Mouse (Mus musculus) G1E (cell line): ENCODE results near the gene Abr. TPM values are rescaled to one million over a fixed set of nuclear protein-coding genes. Genes with fewer than 3 reads are reported as not detected.

ENCODE experiments used
- ATAC-seq: 2 replicates; pipeline ENCODE4 v1.8.0; 2016; ENCODE audit warnings: mild to moderate bottlenecking; ENCODE audit not compliant: insufficient number of reproducible peaks, poor library complexity, low FRiP score, severe bottlenecking; ENCODE audit errors: extremely low read depth
- DNase-seq: peaks from one replicate; pipeline ENCODE4 v3.0.0; 2012; ENCODE audit warnings: low spot score
- H3K27me3 ChIP-seq: 2 replicates; pipeline ENCODE4 v1.6.1; 2012; ENCODE audit warnings: mild to moderate bottlenecking, low read length, inconsistent platforms; ENCODE audit not compliant: insufficient read depth
- H3K36me3 ChIP-seq: replicated peaks from 2 replicates; pipeline ENCODE3; 2012; ENCODE audit warnings: mild to moderate bottlenecking, inconsistent platforms
- H3K4me1 ChIP-seq: 2 replicates; pipeline ENCODE4 v1.6.1; 2012; ENCODE audit warnings: low read depth, low read length, inconsistent platforms, mixed read lengths; ENCODE audit not compliant: insufficient read depth
- H3K4me3 ChIP-seq: 2 replicates; pipeline ENCODE4 v1.5.1; 2012; ENCODE audit warnings: low read depth, mild to moderate bottlenecking, inconsistent platforms, low read length, moderate library complexity, mixed read lengths
- H3K9me3 ChIP-seq: replicated peaks from 2 replicates; pipeline ENCODE4 v1.6.1; 2012; ENCODE audit warnings: inconsistent platforms
- CTCF ChIP-seq: IDR thresholded peaks from 2 replicates; pipeline ENCODE4 v1.5.1; 2012; ENCODE audit warnings: low read depth, low read length, inconsistent platforms, mixed read lengths
- GATA1 ChIP-seq: IDR thresholded peaks from 2 replicates; pipeline ENCODE4 v1.6.1; 2012; ENCODE audit warnings: borderline replicate concordance, low read length, inconsistent platforms, mixed read lengths
- GATA2 ChIP-seq: IDR thresholded peaks from 2 replicates; pipeline ENCODE4 v1.6.1; 2012; ENCODE audit warnings: low read depth, low read length, inconsistent platforms, borderline replicate concordance
- POLR2AphosphoS5 ChIP-seq: IDR thresholded peaks from 2 replicates; pipeline ENCODE4 v1.6.1; 2012; ENCODE audit warnings: low read depth, low read length, inconsistent platforms; ENCODE audit not compliant: insufficient replicate concordance
- TAL1 ChIP-seq: conservative IDR thresholded peaks from 2 replicates; pipeline ENCODE4 v1.6.1; 2012; ENCODE audit warnings: low read depth, low read length, inconsistent platforms, mixed read lengths
- polyA plus RNA-seq: library from polyadenylated mRNA; stranded (reverse); fragments of >175 nt; gene quantifications from 2 replicates; pipeline ENCODE4 v1.2.3, GENCODE M21; 2012
- total RNA-seq, 2 experiments: library from RNA; stranded (forward) in 1 of 2; stranded (reverse) in 1 of 2; fragments of 200-1000 nt in 1 of 2; fragments of >200 nt in 1 of 2; fragmentation: Nextera tagmentation in 1 of 2; gene quantifications; 2 replicates each; pipeline ENCODE4 v1.2.3; 2014 to 2017

Gene Abr
- total and polyA plus RNA-seq, 3 experiments = 0.82 TPM; not detected in 2

GRCm38 (mm10) chr11:76572820-76573385 is 49.2 kb downstream of the Abr start:
- no peaks in the 10 kb centered on the region for H3K36me3 ChIP-seq
- no peaks in the 10 kb centered on the region for H3K4me1 ChIP-seq
- H3K27me3 ChIP-seq = peaks cover 33% of the 10 kb centered on the region
- H3K4me3 ChIP-seq = no peak overlapping the region
- DNase-seq = no peak
- no peak for ATAC-seq
- no peak for TF ChIP-seq GATA1
- no peaks in the 10 kb centered on the region for H3K9me3 ChIP-seq

- no peaks in the 10 kb centered on the region for H3K4me1 ChIP-seq
- DNase-seq (no peak), ATAC-seq (no peak)
- peaks cover 32% of the 10 kb centered on the region for H3K27me3 ChIP-seq
- no peak overlapping the region for H3K4me3 ChIP-seq
- TF ChIP-seq TAL1 = no peak
- TF ChIP-seq GATA2 = no peak
- TF ChIP-seq POLR2AphosphoS5 = no peak
- no peak for TF ChIP-seq GATA1
- TF ChIP-seq CTCF = no peak
- H3K9me3 ChIP-seq = no peaks in the 10 kb centered on the region
- no peaks in the 10 kb centered on the region for H3K36me3 ChIP-seq
These were observed 50.5 kb downstream of the Abr start for GRCm38 (mm10) chr11:76571613-76571929.

DNA sequence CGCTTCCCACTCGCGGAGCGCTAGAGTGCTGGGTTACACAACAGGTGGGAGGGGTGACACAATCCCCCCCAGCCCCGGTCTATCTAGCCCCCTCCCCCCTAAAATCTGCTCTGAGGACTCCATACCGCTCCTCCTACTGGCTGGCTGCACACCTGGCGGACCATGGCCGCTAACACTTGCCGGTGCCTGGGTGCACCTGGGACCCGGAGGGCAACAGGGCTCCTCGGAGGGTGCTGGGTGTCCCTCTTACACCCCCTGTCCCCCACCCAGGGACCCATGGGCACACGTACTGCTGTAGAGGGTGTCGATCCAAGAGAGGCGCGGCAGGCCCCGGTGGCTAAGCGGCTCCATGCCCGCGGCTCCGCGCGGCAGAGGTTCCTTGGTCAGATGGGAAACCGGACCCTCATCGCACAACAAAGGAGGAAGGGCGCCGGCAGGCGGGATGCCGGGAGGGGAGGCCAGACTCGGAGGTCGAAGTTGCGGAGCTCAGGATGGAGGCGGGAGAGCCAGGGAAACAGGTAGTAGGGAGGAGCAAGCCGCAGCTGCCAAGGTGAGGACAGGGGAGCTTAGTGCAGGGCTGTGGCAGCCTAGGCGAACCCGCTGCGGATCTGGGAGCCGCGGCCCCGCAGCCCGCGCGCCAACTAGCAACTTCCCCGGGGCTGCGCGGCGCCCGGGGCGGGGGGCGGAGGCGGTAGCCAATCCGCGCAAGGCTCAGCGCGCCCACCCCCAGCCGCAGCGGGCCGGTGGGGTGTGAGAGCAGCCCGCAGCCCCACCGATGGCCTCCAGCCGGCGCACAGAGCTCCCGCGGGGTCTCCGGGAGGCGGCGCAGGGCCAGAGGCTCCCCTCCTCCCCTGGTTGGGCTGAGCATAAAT is 51.1 kb downstream of the Abr start:
- ATAC-seq = no peak
- Histone ChIP-seq H3K36me3 (no peaks in the 10 kb centered on the region), H3K9me3 (no peaks in the 10 kb centered on the region), H3K4me3 (no peak overlapping the region), H3K4me1 (no peaks in the 10 kb centered on the region), H3K27me3 (peaks cover 32% of the 10 kb centered on the region)
- TF ChIP-seq POLR2AphosphoS5 (no peak), GATA2 (no peak), CTCF (no peak), TAL1 (no peak), GATA1 (no peak)
- no peak for DNase-seq

DNA sequence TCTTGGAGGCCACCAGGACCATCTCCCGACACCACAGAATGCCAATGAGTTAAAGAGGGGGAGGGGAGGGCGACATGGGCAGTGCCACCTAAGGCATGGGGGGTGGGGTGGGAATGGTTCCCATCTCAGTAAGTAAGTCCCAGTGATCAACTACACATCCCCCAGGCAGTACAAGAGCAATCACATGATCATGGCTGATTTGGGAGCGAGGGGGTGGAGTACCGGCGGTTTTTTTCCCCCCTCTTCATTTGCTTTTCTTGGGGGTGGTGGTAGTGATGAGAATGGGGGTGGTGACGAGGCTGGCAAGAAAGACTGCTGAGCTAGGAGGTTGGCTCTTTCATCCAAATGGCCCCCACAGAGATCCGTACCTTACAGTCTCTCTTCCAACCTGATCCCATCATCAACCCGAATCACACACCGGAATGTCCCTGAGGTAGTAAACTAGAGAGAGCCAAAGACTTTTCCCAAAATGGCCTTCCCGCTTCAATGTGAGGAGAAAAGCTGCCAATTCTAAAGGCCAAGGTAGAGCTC is 51.8 kb downstream of the Abr start:
- peaks cover 32% of the 10 kb centered on the region for H3K27me3 ChIP-seq
- no peak for ATAC-seq
- DNase-seq = no peak
- H3K4me1 ChIP-seq = no peaks in the 10 kb centered on the region
- no peak for TF ChIP-seq TAL1
- H3K4me3 ChIP-seq = no peak overlapping the region
- H3K9me3 ChIP-seq = no peaks in the 10 kb centered on the region
- no peaks in the 10 kb centered on the region for H3K36me3 ChIP-seq

GRCm38 (mm10) chr11:76569436-76569835 is 52.7 kb downstream of the Abr start:
- ATAC-seq (no peak), DNase-seq (no peak)
- TF ChIP-seq TAL1 (no peak), CTCF (no peak), GATA2 (no peak), GATA1 (no peak), POLR2AphosphoS5 (no peak)
- H3K4me3 ChIP-seq = no peak overlapping the region
- H3K9me3 ChIP-seq = no peaks in the 10 kb centered on the region
- H3K4me1 ChIP-seq = no peaks in the 10 kb centered on the region
- H3K27me3 ChIP-seq = peaks cover 32% of the 10 kb centered on the region
- no peaks in the 10 kb centered on the region for H3K36me3 ChIP-seq

DNA sequence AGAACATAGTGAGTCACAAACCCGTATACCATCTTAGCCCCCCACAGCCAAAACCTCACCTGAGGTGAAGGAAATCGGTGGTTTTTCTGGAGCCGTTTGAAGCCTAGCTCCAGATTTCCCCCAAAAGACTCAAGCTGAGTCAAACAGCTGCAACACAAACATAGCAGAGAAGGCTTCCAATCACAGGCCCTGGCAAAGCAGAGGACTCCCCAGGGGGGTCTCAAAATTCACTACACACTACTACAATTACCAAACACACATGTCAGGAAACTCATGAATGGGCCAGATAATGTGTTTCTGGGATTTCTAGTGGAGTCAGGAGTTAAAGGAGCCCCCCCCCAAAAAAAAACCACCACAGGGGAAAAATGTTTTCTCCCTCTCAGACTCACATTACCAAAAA is 56.0 kb downstream of the Abr start:
- H3K4me1 ChIP-seq = no peaks in the 10 kb centered on the region
- ATAC-seq = no peak
- no peaks in the 10 kb centered on the region for H3K9me3 ChIP-seq
- no peaks in the 10 kb centered on the region for H3K36me3 ChIP-seq
- DNase-seq = no peak
- H3K4me3 ChIP-seq = no peak overlapping the region
- H3K27me3 ChIP-seq = peaks cover 29% of the 10 kb centered on the region
- TF ChIP-seq GATA2 = no peak
- TF ChIP-seq CTCF = no peak
- no peak for TF ChIP-seq POLR2AphosphoS5
- no peak for TF ChIP-seq GATA1
- no peak for TF ChIP-seq TAL1

DNA sequence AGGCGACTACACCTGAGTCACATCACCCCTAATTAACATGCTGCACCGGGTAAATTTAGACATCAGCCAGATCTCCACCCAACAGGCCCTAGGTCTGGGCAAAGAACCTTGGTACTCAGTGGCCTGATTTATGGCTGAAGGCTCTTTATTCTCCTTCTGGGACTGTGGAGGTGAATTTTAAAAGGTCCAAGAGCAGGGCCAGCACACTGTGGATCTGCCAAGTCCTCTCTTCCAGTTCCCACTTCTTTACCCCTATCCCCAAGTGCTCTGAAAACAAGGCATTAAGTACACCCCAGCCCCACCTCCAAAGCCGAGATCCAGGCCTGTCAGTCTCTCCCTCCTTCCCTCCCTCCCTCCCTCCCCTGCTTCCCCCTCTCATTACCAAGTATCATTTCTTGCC is 59.5 kb downstream of the Abr start:
- Histone ChIP-seq H3K4me3 (no peak overlapping the region), H3K9me3 (no peaks in the 10 kb centered on the region), H3K27me3 (peaks cover 13% of the 10 kb centered on the region), H3K36me3 (no peaks in the 10 kb centered on the region), H3K4me1 (no peaks in the 10 kb centered on the region)
- no peak for ATAC-seq
- no peak for DNase-seq
- TF ChIP-seq TAL1 (no peak), GATA1 (no peak), GATA2 (no peak)
